Mouse (Mus musculus) midbrain, embryonic 14.5 days (tissue): ENCODE measurements at regions not wholly inside any gene's neighbourhood (a gene's known extent, or its start where the extent isn't known, plus 50 kb on each side); places are given as distances from the start of the nearest gene placed in this dataset.
A peak's percentile ranks its signal among the peaks of the same experiment; 100 is the strongest.

Experiments used
- ATAC-seq: fragments of 200-750 bp; cut with Nextera tagmentation; 2 replicates; pipeline ENCODE4 v1.8.0; 2017; ENCODE audit warnings: moderate number of reproducible peaks, moderate library complexity; ENCODE audit not compliant: low FRiP score, low TSS enrichment
- DNase-seq: peaks from one replicate; pipeline ENCODE4 v3.0.0-alpha.2; 2015
- H3K27ac ChIP-seq: fragments of 300-500 bp; sonication (generic); replicated peaks from 2 replicates; pipeline ENCODE4 v1.5.1; 2014; ENCODE audit warnings: mild to moderate bottlenecking, low read depth, low read length, moderate library complexity
- H3K27me3 ChIP-seq: fragments of 300-500 bp; sonication (generic); 2 replicates; pipeline ENCODE4 v1.6.1; 2014; ENCODE audit warnings: low read length, control low read depth, mixed read lengths; ENCODE audit not compliant: control insufficient read depth, insufficient read depth
- H3K36me3 ChIP-seq: fragments of 300-500 bp; sonication (generic); 2 replicates; pipeline ENCODE4 v1.6.1; 2014; ENCODE audit warnings: low read length, control low read depth; ENCODE audit not compliant: control insufficient read depth, insufficient read depth
- H3K4me1 ChIP-seq: fragments of 300-500 bp; sonication (generic); 2 replicates; pipeline ENCODE4 v1.6.1; 2014; ENCODE audit warnings: mild to moderate bottlenecking, antibody characterized with exemption, low read length, control low read depth; ENCODE audit not compliant: control insufficient read depth, insufficient read depth
- H3K4me2 ChIP-seq: fragments of 300-500 bp; sonication (generic); 2 replicates; pipeline ENCODE4 v1.6.1; 2014; ENCODE audit warnings: mild to moderate bottlenecking, low read length, moderate library complexity
- H3K4me3 ChIP-seq: fragments of 300-500 bp; sonication (generic); replicated peaks from 2 replicates; pipeline ENCODE4 v1.5.1; 2014; ENCODE audit warnings: low read depth, low read length
- H3K9ac ChIP-seq: fragments of 300-500 bp; sonication (generic); replicated peaks from 2 replicates; pipeline ENCODE4 v1.6.1; 2014; ENCODE audit warnings: mild to moderate bottlenecking, low read length, moderate library complexity
- H3K9me3 ChIP-seq: fragments of 300-500 bp; sonication (generic); 2 replicates; pipeline ENCODE4 v1.6.1; 2016; ENCODE audit warnings: low read length, control low read depth, mixed read lengths; ENCODE audit not compliant: control insufficient read depth
- WGBS: fragments of 180-500 bp; shearing (Covaris S2); extraction: QIAGEN DNeasy Blood & Tissue Kit; methylation state at CpG from one replicate; pipeline ENCODE4 v1.1.7; 2014; 5-methylcytosine and 5-hydroxymethylcytosine counted together

- Histone ChIP-seq H3K4me1 (peaks cover 19% of the 10 kb centered on the region), H3K36me3 (no peaks in the 10 kb centered on the region), H3K27ac (peak overlapping the region; percentile 70), H3K4me2 (peak overlapping the region; percentile 28), H3K27me3 (no peaks in the 10 kb centered on the region), H3K9me3 (no peaks in the 10 kb centered on the region), H3K9ac (no peak overlapping the region), H3K4me3 (no peak overlapping the region)
- WGBS, result 15% methylated on average over 22 of the region's 22 CpGs
- ATAC-seq (peak; percentile 61; the same call in 1 of the 2 replicates), DNase-seq (peak; percentile 79)
These were observed 181.9 kb downstream of the Lrrn1 start for GRCm38 (mm10) chr6:107711181-107712087.

GRCm38 (mm10) chr6:107713051-107713450, 183.5 kb downstream of the Lrrn1 start:
- Histone ChIP-seq H3K9ac (no peak overlapping the region), H3K36me3 (no peaks in the 10 kb centered on the region), H3K27ac (peak overlapping the region; percentile 26), H3K27me3 (no peaks in the 10 kb centered on the region), H3K4me1 (peaks cover 19% of the 10 kb centered on the region), H3K9me3 (no peaks in the 10 kb centered on the region), H3K4me2 (no peak overlapping the region), H3K4me3 (no peak overlapping the region)
- DNase-seq (peak; percentile 25), ATAC-seq (peak; percentile 59)
- whole genome bisulfite sequencing, result 12% methylated on average over 6 of the region's 6 CpGs

GRCm38 (mm10) chr6:107717194-107717593, 187.6 kb downstream of the Lrrn1 start:
- no peak overlapping the region for H3K4me3 ChIP-seq
- H3K9me3 ChIP-seq, result no peaks in the 10 kb centered on the region
- DNase-seq (no peak), ATAC-seq (no peak)
- H3K9ac ChIP-seq, result no peak overlapping the region
- H3K4me2 ChIP-seq, result no peak overlapping the region
- H3K27me3 ChIP-seq, result no peaks in the 10 kb centered on the region
- H3K36me3 ChIP-seq, result no peaks in the 10 kb centered on the region
- H3K4me1 ChIP-seq, result peaks cover 16% of the 10 kb centered on the region
- 92% methylated on average over 2 of the region's 2 CpGs for WGBS
- H3K27ac ChIP-seq, result no peak overlapping the region

- Histone ChIP-seq H3K4me2 (no peak overlapping the region), H3K9me3 (no peaks in the 10 kb centered on the region), H3K4me1 (no peaks in the 10 kb centered on the region), H3K36me3 (no peaks in the 10 kb centered on the region), H3K9ac (no peak overlapping the region), H3K27me3 (no peaks in the 10 kb centered on the region), H3K27ac (no peak overlapping the region), H3K4me3 (no peak overlapping the region)
- 93% methylated on average over 4 of the region's 4 CpGs for WGBS
- DNase-seq (no peak), ATAC-seq (no peak)
These were observed 200.7 kb downstream of the Lrrn1 start for GRCm38 (mm10) chr6:107730294-107730693.

GRCm38 (mm10) chr6:107734773-107735172, 205.2 kb downstream of the Lrrn1 start:
- no peak overlapping the region for H3K9ac ChIP-seq
- H3K4me2 ChIP-seq, result no peak overlapping the region
- 92% methylated on average over 1 of the region's 1 CpGs for WGBS
- H3K4me1 ChIP-seq, result no peaks in the 10 kb centered on the region
- H3K4me3 ChIP-seq, result no peak overlapping the region
- no peaks in the 10 kb centered on the region for H3K9me3 ChIP-seq
- H3K27me3 ChIP-seq, result no peaks in the 10 kb centered on the region
- ATAC-seq (no peak), DNase-seq (no peak)
- H3K27ac ChIP-seq, result no peak overlapping the region
- no peaks in the 10 kb centered on the region for H3K36me3 ChIP-seq

GRCm38 (mm10) chr6:107749111-107749736, 219.7 kb downstream of the Lrrn1 start:
- Histone ChIP-seq H3K9me3 (no peaks in the 10 kb centered on the region), H3K27me3 (no peaks in the 10 kb centered on the region), H3K36me3 (no peaks in the 10 kb centered on the region), H3K4me1 (no peaks in the 10 kb centered on the region), H3K27ac (no peak overlapping the region), H3K9ac (no peak overlapping the region), H3K4me2 (no peak overlapping the region), H3K4me3 (no peak overlapping the region)
- no peak for ATAC-seq
- 92% methylated on average over 5 of the region's 5 CpGs for WGBS
- no peak for DNase-seq

GRCm38 (mm10) chr6:107749794-107750193, 220.2 kb downstream of the Lrrn1 start:
- Histone ChIP-seq H3K36me3 (no peaks in the 10 kb centered on the region), H3K4me2 (no peak overlapping the region), H3K9ac (no peak overlapping the region), H3K9me3 (no peaks in the 10 kb centered on the region), H3K4me1 (no peaks in the 10 kb centered on the region), H3K27me3 (no peaks in the 10 kb centered on the region), H3K4me3 (no peak overlapping the region), H3K27ac (no peak overlapping the region)
- peak; percentile 12 for DNase-seq
- WGBS, result 87% methylated on average over 2 of the region's 2 CpGs
- no peak for ATAC-seq

GRCm38 (mm10) chr6:107752156-107752555, 222.6 kb downstream of the Lrrn1 start:
- H3K27ac ChIP-seq, result no peak overlapping the region
- no peak overlapping the region for H3K9ac ChIP-seq
- no peaks in the 10 kb centered on the region for H3K9me3 ChIP-seq
- H3K36me3 ChIP-seq, result no peaks in the 10 kb centered on the region
- no peak for ATAC-seq
- H3K4me2 ChIP-seq, result no peak overlapping the region
- H3K4me3 ChIP-seq, result no peak overlapping the region
- WGBS, result 62% methylated on average over 1 of the region's 1 CpGs
- no peaks in the 10 kb centered on the region for H3K4me1 ChIP-seq
- DNase-seq, result no peak
- no peaks in the 10 kb centered on the region for H3K27me3 ChIP-seq

GRCm38 (mm10) chr6:107755158-107755557, 225.6 kb downstream of the Lrrn1 start:
- Histone ChIP-seq H3K9ac (no peak overlapping the region), H3K36me3 (no peaks in the 10 kb centered on the region), H3K4me1 (no peaks in the 10 kb centered on the region), H3K4me2 (no peak overlapping the region), H3K9me3 (no peaks in the 10 kb centered on the region), H3K4me3 (no peak overlapping the region), H3K27me3 (no peaks in the 10 kb centered on the region), H3K27ac (no peak overlapping the region)
- ATAC-seq, result no peak
- DNase-seq, result no peak
- 79% methylated on average over 2 of the region's 2 CpGs for WGBS
